Mouse (Mus musculus): Measurements from ENCODE around the gene Tstd1.

The Tstd1 gene

GRCm38 (mm10) chr1:171418660-171419059 lies at the start of gene Tstd1:
Gene Tstd1, plus strand, starts transcription at chr1:171418872.
- in situ Hi-C loops (cut with MseI, MboI) = no loop called here

- in situ Hi-C loops (cut with MseI, MboI) = loop anchor here in 1 of 2 experiments (10.0 kb wide), 1 partner anchor 105 kb away; no protein-coding TSS in a partner anchor
Measured at GRCm38 (mm10) chr1:171369845-171370556, 48.7 kb upstream of the Tstd1 start, which contains the start of gene Nectin4. Gene Nectin4, plus strand, starts transcription at chr1:171370099.

- in situ Hi-C loops (cut with MseI, MboI) = no loop called here
Measured at GRCm38 (mm10) chr1:171372880-171373279, 45.8 kb upstream of the Tstd1 start.

- in situ Hi-C loops (cut with MseI, MboI) = no loop called here
Measured at GRCm38 (mm10) chr1:171373946-171374345, 44.7 kb upstream of the Tstd1 start.

GRCm38 (mm10) chr1:171375646-171376097 lies 43.0 kb upstream of the Tstd1 start:
- in situ Hi-C loops (cut with MseI, MboI) = no loop called here

GRCm38 (mm10) chr1:171378298-171378697 lies 40.4 kb upstream of the Tstd1 start:
- in situ Hi-C loops (cut with MseI, MboI) = no loop called here

GRCm38 (mm10) chr1:171379935-171380599 lies 38.6 kb upstream of the Tstd1 start:
- in situ Hi-C loops (cut with MseI, MboI) = no loop called here

- in situ Hi-C loops (cut with MseI, MboI) = no loop called here
Measured at GRCm38 (mm10) chr1:171382096-171382620, 36.5 kb upstream of the Tstd1 start.

GRCm38 (mm10) chr1:171384361-171384760 lies 34.3 kb upstream of the Tstd1 start:
- in situ Hi-C loops (cut with MseI, MboI) = no loop called here

GRCm38 (mm10) chr1:171385171-171385570 lies 33.5 kb upstream of the Tstd1 start:
- in situ Hi-C loops (cut with MseI, MboI) = no loop called here

- in situ Hi-C loops (cut with MseI, MboI) = no loop called here
Measured at GRCm38 (mm10) chr1:171387099-171387498, 31.6 kb upstream of the Tstd1 start.

GRCm38 (mm10) chr1:171388376-171389102 lies 30.1 kb upstream of the Tstd1 start, which contains the start of gene Arhgap30:
Gene Arhgap30, plus strand, starts transcription at chr1:171388954.
- in situ Hi-C loops (cut with MseI, MboI) = no loop called here

GRCm38 (mm10) chr1:171390101-171390500 lies 28.6 kb upstream of the Tstd1 start:
- in situ Hi-C loops (cut with MseI, MboI) = no loop called here

- in situ Hi-C loops (cut with MseI, MboI) = no loop called here
Measured at GRCm38 (mm10) chr1:171401821-171402220, 16.9 kb upstream of the Tstd1 start.

- in situ Hi-C loops (cut with MseI, MboI) = no loop called here
Measured at GRCm38 (mm10) chr1:171402991-171403390, 15.7 kb upstream of the Tstd1 start.

GRCm38 (mm10) chr1:171407263-171407662 lies 11.4 kb upstream of the Tstd1 start:
- in situ Hi-C loops (cut with MseI, MboI) = no loop called here

- in situ Hi-C loops (cut with MseI, MboI) = no loop called here
Measured at GRCm38 (mm10) chr1:171410231-171410630, 8.4 kb upstream of the Tstd1 start.

GRCm38 (mm10) chr1:171410947-171411484 lies 7.7 kb upstream of the Tstd1 start, which contains the start of gene Usf1:
Gene Usf1, plus strand, starts transcription at chr1:171411313.
- in situ Hi-C loops (cut with MseI, MboI) = no loop called here

GRCm38 (mm10) chr1:171411492-171411941 lies 7.2 kb upstream of the Tstd1 start:
- in situ Hi-C loops (cut with MseI, MboI) = no loop called here

- in situ Hi-C loops (cut with MseI, MboI) = no loop called here
Measured at GRCm38 (mm10) chr1:171412001-171412441, 6.7 kb upstream of the Tstd1 start.

GRCm38 (mm10) chr1:171412446-171412845 lies 6.2 kb upstream of the Tstd1 start:
- in situ Hi-C loops (cut with MseI, MboI) = no loop called here

Measured in mouse trophoblast stem cell (cell line).